Mouse (Mus musculus) megakaryocyte, embryonic 14.5 days (primary cell): Measurements from ENCODE around the gene Slc28a1. TPM values are rescaled to one million over a fixed set of nuclear protein-coding genes. Genes with fewer than 3 reads are reported as not detected.
A peak's percentile ranks its signal among the peaks of the same experiment; 100 is the strongest.

Experiments
- H3K27me3 ChIP-seq: replicated peaks from 2 replicates; pipeline ENCODE3; 2012; ENCODE audit warnings: inconsistent platforms
- H3K36me3 ChIP-seq: replicated peaks from 2 replicates; pipeline ENCODE3; 2012; ENCODE audit warnings: low read length, inconsistent platforms, mixed read lengths
- H3K4me1 ChIP-seq: 2 replicates; pipeline ENCODE4 v1.6.1; 2012; ENCODE audit warnings: inconsistent platforms
- H3K4me3 ChIP-seq: replicated peaks from 2 replicates; pipeline ENCODE3; 2012; ENCODE audit warnings: moderate library complexity, mild to moderate bottlenecking, inconsistent platforms
- H3K9me3 ChIP-seq: 2 replicates; pipeline ENCODE4 v1.6.1; 2012; ENCODE audit warnings: inconsistent platforms
- FLI1 ChIP-seq: IDR thresholded peaks from 2 replicates; pipeline ENCODE4 v1.6.1; 2012; ENCODE audit warnings: low read length, inconsistent platforms, mixed read lengths
- GATA1 ChIP-seq: IDR thresholded peaks from 3 replicates; pipeline ENCODE4 v1.6.1; 2012; ENCODE audit warnings: mixed read lengths, low read length, inconsistent platforms, borderline replicate concordance
- polyA plus RNA-seq: library from polyadenylated mRNA; stranded (reverse); fragments of >175 nt; gene quantifications from 2 replicates; pipeline ENCODE4 v1.2.3, GENCODE M21; 2012; ENCODE audit warnings: low replicate concordance; ENCODE audit not compliant: insufficient read depth

Gene Slc28a1
- polyA plus RNA-seq, 1 experiment: not detected

DNA sequence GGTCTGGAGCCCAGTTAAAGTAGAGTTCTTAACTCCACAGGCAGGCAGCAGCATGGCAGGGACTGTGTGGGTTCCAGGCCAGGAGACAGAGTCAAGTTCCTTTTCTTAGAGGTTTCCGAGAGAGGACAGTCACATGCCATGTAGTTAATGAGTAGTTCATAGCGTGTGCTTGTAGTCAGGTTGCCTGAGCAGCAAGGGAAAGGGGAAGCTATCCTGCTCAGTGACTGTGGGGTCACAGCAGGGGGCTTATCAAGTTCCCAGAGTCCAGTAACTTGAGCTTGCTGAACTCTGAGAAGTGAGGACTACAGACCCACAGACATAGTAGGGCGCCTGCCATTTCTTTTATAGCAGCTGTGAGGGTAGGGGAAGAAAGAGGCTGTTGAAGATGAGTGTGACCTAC is 6.5 kb downstream of the Slc28a1 start:
- no peak for TF ChIP-seq GATA1
- no peak overlapping the region for H3K4me3 ChIP-seq
- peaks cover 70% of the 10 kb centered on the region for H3K27me3 ChIP-seq
- no peaks in the 10 kb centered on the region for H3K36me3 ChIP-seq
- no peaks in the 10 kb centered on the region for H3K9me3 ChIP-seq
- H3K4me1 ChIP-seq: no peaks in the 10 kb centered on the region

DNA sequence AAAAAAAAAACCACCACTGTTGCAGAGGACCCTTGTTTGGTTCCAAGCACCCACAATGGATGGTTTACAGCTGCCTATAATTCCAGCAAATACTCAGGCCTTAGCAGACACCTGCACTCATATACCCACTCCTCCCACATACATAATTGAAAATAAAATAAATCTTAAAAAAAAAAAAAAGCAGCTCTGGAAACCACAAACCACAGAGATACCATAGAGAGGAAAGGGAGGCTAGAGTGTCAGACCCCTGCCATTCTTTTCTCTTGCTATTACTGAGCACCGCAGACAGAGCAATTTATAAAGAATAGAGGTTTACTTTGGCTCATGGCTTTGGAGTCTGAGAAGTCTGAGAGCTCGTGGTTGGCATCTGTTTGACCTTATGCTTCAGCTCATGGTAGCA is 8.2 kb downstream of the Slc28a1 start:
- no peak overlapping the region for H3K4me3 ChIP-seq
- TF ChIP-seq GATA1 (no peak), FLI1 (no peak)
- peaks cover 63% of the 10 kb centered on the region for H3K27me3 ChIP-seq
- H3K4me1 ChIP-seq: peaks cover 5% of the 10 kb centered on the region
- peaks cover 4% of the 10 kb centered on the region; the same call in 1 of the 2 replicates for H3K9me3 ChIP-seq
- no peaks in the 10 kb centered on the region for H3K36me3 ChIP-seq

DNA sequence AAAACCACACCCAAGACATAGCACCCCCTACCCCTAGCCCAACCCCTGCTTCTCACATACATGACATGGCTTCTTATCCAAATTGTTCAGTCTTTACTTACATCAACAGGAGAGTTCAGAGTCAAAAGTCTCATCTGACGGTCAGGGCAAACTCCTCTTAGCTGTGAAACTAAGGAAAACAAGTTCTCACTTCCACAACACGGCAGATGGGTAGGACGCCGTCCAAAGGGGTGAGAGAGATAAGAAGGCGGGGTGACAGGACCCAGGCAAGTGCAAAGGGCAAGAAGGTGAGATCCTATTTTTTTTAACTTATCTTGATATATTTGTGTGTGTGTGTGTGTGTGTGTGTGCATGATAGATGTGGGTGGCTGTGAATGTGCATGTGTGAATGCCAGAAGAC is 9.0 kb downstream of the Slc28a1 start:
- peaks cover 5% of the 10 kb centered on the region; the same call in 1 of the 2 replicates for H3K9me3 ChIP-seq
- H3K27me3 ChIP-seq: peaks cover 63% of the 10 kb centered on the region
- H3K36me3 ChIP-seq: no peaks in the 10 kb centered on the region
- H3K4me3 ChIP-seq: no peak overlapping the region
- TF ChIP-seq GATA1 (no peak), FLI1 (no peak)
- H3K4me1 ChIP-seq: peaks cover 8% of the 10 kb centered on the region

DNA sequence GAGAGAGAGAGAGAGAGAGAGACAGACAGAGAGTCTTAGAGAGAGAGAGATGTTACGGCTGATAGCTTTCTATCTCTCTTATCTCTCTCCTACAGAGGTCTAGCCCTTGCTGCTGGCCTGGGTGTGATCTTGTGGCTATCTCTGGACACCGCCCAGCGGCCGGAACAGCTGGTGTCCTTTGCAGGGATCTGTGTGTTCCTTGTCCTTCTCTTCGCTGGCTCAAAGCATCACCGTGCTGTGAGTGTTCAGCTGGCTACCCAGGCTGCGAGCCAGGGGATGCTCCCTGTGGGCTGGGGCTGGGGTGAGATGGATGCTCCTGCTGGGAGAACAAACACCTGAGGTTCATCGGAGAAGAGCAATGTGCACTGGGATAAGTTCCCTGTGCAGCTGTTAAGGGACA is 10.2 kb downstream of the Slc28a1 start:
- no peak overlapping the region for H3K4me3 ChIP-seq
- TF ChIP-seq GATA1: no peak
- TF ChIP-seq FLI1: no peak
- no peaks in the 10 kb centered on the region for H3K36me3 ChIP-seq
- H3K4me1 ChIP-seq: peaks cover 8% of the 10 kb centered on the region
- peaks cover 5% of the 10 kb centered on the region; the same call in 1 of the 2 replicates for H3K9me3 ChIP-seq
- peaks cover 72% of the 10 kb centered on the region for H3K27me3 ChIP-seq

DNA sequence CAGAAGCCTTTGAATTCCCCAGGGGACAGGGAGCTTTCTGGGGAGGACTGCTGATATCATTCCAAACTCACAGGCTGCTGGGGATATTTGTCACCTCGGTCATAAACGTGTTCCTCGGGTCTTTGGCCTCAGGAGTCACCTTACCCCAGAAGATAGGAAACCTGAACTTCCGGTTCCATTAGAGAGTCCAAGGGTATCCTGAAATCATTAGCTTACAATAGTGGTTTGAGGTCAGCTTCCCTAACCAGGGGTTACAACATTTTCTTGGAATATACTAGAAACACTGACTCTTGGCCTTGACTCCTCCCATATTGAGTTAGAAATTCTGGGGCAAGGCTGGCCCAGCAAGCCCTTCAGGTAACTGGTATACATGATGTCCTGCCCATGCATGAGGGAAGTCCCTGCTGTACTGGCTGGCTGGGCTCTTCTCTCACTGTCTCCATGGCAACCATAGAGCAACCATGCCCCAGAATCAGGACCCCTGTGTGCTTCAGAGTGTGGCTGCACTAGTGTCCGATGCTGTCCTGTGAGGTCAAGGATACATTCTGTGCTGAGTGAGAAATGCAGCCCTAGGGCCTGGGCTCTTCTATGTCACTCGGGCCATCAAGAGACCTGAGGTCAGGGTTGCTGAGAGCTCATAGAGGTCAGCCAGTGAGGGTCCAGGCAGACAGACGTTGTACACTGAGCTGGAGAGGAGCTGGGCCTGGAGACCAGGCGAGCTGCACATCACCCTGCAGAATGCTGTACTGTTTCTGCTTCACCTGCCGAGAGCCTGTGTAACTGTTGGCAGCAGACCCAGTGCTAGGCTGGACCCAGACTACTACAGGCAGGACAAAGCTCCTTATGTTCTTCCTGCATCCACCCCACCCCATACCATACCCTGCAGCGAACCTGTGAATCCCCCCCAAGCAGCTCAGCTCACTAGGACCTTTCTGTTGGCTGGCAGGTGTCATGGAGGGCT is 10.9 kb downstream of the Slc28a1 start:
- no peak overlapping the region for H3K4me3 ChIP-seq

DNA sequence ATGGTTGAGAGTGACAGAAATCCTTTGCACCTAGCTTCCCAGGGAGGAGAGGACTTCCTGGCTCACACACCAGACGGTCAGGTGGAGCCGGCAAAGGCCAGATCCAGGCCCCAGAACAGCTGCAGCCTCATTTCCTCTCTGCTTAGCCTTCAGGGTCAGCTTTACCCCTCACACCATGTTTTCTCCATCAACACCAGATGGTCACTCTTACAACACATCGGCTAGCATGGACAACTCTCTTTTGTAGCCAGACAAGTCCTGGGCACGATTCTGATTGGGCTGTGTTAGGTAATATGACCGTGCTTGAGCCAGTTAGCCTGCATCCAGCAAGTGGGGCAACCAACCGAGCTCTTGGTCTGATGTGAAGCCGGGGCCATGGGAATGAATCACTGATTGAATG is 17.3 kb downstream of the Slc28a1 start:
- peaks cover 17% of the 10 kb centered on the region for H3K4me1 ChIP-seq
- no peak for TF ChIP-seq FLI1
- TF ChIP-seq GATA1: no peak
- peaks cover 55% of the 10 kb centered on the region for H3K27me3 ChIP-seq
- no peak overlapping the region for H3K4me3 ChIP-seq
- H3K9me3 ChIP-seq: peaks cover 5% of the 10 kb centered on the region; the same call in 1 of the 2 replicates
- no peaks in the 10 kb centered on the region for H3K36me3 ChIP-seq

More for the DNA sequence above, 10.9 kb downstream of the Slc28a1 start:
- H3K36me3 ChIP-seq: no peaks in the 10 kb centered on the region
- TF ChIP-seq FLI1: no peak
- TF ChIP-seq GATA1: no peak
- peaks cover 65% of the 10 kb centered on the region for H3K27me3 ChIP-seq
- peaks cover 8% of the 10 kb centered on the region for H3K4me1 ChIP-seq
- H3K9me3 ChIP-seq: peaks cover 5% of the 10 kb centered on the region; the same call in 1 of the 2 replicates

DNA sequence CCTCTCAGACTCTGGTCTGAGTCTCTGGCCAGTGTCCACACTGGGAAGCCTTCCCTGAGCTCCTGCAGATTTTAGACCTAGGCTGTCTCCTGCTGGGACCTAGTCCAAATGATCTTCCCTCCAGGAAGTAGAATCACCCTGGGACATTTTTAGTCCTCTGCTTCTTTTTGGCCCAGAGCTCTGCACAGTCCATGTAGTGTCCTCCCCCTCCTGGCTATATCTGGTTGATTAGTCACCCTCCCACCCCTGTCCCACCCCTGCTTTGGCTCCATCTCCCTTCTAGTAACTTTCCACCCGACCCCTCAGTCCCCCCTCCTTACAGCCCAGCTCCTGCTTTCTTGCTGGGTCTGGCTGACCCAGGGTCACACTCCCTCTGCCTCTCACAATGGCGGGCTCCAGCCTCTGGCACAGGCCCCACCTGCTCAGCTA is 18.3 kb downstream of the Slc28a1 start:
- no peak for TF ChIP-seq FLI1
- TF ChIP-seq GATA1: no peak
- H3K27me3 ChIP-seq: peaks cover 55% of the 10 kb centered on the region
- no peaks in the 10 kb centered on the region for H3K36me3 ChIP-seq
- H3K9me3 ChIP-seq: peaks cover 1% of the 10 kb centered on the region; the same call in 1 of the 2 replicates
- no peak overlapping the region for H3K4me3 ChIP-seq
- H3K4me1 ChIP-seq: peaks cover 20% of the 10 kb centered on the region

DNA sequence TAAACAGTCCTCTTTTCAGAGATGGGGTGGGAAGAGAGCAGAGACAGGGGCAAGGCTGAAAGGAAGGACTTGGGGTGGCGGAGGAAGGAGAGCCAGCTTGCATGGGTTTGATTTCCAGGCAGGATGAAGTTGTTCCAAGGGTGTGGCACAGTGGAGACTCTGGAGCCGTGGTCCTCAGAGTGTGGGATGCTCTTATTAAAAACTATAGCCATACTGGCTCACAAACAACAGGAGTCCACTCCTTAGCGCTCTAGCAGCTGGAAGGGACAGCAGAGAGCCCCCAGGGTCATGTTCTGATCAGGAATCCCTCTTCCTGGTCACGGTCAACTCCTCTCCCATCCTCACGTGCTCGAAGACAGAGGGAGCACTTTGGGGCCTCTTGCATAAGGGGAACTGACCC is 18.8 kb downstream of the Slc28a1 start:
- H3K9me3 ChIP-seq: no peaks in the 10 kb centered on the region
- H3K27me3 ChIP-seq: peaks cover 55% of the 10 kb centered on the region
- no peaks in the 10 kb centered on the region for H3K36me3 ChIP-seq
- H3K4me3 ChIP-seq: no peak overlapping the region
- TF ChIP-seq GATA1: no peak
- no peak for TF ChIP-seq FLI1
- peaks cover 17% of the 10 kb centered on the region for H3K4me1 ChIP-seq

DNA sequence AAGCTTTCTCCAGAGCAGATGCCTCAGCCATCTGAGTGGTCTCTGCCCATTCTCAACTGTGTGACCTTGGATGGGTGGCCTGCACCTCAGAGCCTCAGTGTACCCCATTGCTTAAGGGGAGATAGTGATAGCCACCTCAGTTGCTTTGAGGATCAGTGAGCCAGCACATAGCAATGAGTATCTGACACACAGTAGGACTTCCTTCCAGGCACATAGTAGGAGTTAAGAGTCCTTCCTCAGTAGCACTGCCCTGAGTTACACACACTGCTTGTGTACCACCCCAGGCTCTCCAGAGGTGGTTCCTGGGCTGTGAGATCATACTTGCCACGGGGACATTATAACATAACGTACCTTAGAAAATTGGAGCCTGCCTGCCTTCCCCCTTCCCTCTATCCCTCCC is 19.3 kb downstream of the Slc28a1 start:
- TF ChIP-seq GATA1: no peak
- no peak for TF ChIP-seq FLI1
- peaks cover 55% of the 10 kb centered on the region for H3K27me3 ChIP-seq
- no peak overlapping the region for H3K4me3 ChIP-seq
- H3K4me1 ChIP-seq: peaks cover 17% of the 10 kb centered on the region
- H3K36me3 ChIP-seq: no peaks in the 10 kb centered on the region
- no peaks in the 10 kb centered on the region for H3K9me3 ChIP-seq

DNA sequence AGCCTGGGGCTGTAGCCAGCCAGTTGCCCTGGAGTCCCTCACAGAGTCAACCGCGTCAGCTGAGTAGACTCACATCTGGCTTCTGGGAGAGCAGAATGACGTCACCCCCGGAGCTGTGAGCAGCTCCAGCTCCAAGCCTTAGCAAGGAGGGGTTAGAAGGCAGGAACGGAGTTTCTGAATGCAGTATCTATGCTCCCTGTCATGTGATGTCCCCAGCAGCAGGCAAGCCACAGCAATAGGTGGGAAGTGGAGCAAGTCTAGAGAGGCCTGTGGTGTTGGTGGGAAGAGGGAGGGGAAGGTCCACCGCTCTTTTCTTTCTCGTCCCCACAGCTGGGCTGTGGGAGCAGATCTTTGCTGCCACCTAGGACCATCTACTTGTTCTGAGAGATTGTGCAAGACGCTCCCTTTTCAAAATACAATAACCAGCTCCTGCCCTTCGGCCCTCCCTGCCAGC is 20.0 kb downstream of the Slc28a1 start:
- H3K27me3 ChIP-seq: peaks cover 56% of the 10 kb centered on the region
- no peak for TF ChIP-seq FLI1
- TF ChIP-seq GATA1: no peak
- no peaks in the 10 kb centered on the region for H3K9me3 ChIP-seq
- H3K4me1 ChIP-seq: peaks cover 17% of the 10 kb centered on the region
- no peaks in the 10 kb centered on the region for H3K36me3 ChIP-seq
- peak overlapping the region; percentile 62 for H3K4me3 ChIP-seq
